Mouse (Mus musculus): ENCODE results near the gene Gdi2.

The Gdi2 gene

GRCm38 (mm10) chr13:3547410-3547809 is 9.5 kb downstream of the Gdi2 start:
- DNase-seq (ENCODE audit: low spot score in 2 of 2) = peak in 1 of 2 experiments; percentile 22

- no peak for DNase-seq (ENCODE audit: low spot score in 2 of 2)
These were observed 10.0 kb downstream of the Gdi2 start for GRCm38 (mm10) chr13:3547856-3548255.

GRCm38 (mm10) chr13:3563130-3563529 is 25.3 kb downstream of the Gdi2 start:
- DNase-seq (ENCODE audit: low spot score in 2 of 2) = no peak

GRCm38 (mm10) chr13:3563953-3564352 is 26.1 kb downstream of the Gdi2 start:
- no peak for DNase-seq (ENCODE audit: low spot score in 2 of 2)

GRCm38 (mm10) chr13:3590789-3591188 is 52.9 kb downstream of the Gdi2 start:
- DNase-seq (ENCODE audit: low spot score in 2 of 2) = no peak

- DNase-seq (ENCODE audit: low spot score in 2 of 2) = no peak
These were observed 56.4 kb downstream of the Gdi2 start for GRCm38 (mm10) chr13:3594311-3594710.

GRCm38 (mm10) chr13:3596232-3596631 is 58.4 kb downstream of the Gdi2 start:
- no peak for DNase-seq (ENCODE audit: low spot score in 2 of 2)

- no peak for DNase-seq (ENCODE audit: low spot score in 2 of 2)
These were observed 71.9 kb downstream of the Gdi2 start for GRCm38 (mm10) chr13:3609780-3610117.

GRCm38 (mm10) chr13:3610118-3610794 is 72.4 kb downstream of the Gdi2 start:
- DNase-seq (ENCODE audit: low spot score in 2 of 2) = peak in 1 of 2 experiments; percentile 30

GRCm38 (mm10) chr13:3610795-3611438 is 73.1 kb downstream of the Gdi2 start, which contains the start of gene Fam208b:
TSS of gene Fam208b (minus strand) at chr13:3611108.
- peak; percentile 99 for DNase-seq (ENCODE audit: low spot score in 2 of 2)

Measured in heart, adult 9 months (tissue).